Mouse (Mus musculus) stomach, postnatal 0 days (tissue): ENCODE results near the gene Hist3h2ba.
A peak's percentile ranks its signal among the peaks of the same experiment; 100 is the strongest.

Experiments
- CTCF ChIP-seq: IDR thresholded peaks from 2 replicates; pipeline ENCODE4 v1.5.1; 2016; ENCODE audit warnings: antibody characterized with exemption, low read depth, mild to moderate bottlenecking, moderate library complexity
- EP300 ChIP-seq: optimal IDR thresholded peaks from 2 replicates; pipeline ENCODE3; 2016; ENCODE audit warnings: antibody characterized with exemption

DNA sequence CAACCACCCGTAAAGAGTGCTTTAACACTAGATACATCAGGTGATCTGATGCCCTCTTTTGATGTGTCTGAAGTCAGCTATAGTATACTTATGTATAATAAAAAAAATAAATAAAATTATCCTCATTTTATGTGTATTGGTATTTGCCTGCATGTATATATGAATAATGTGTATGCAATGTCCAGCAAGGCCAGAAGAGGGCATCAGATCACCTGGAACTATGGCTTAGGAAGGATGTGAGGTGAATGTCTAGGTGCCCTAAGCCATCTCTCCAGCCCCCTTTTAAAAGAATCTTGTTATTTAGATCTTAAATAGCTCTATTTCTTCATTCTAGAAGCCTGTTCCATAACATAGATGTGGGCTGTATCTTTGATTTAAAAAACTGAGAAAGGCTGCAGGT, 18.6 kb downstream of the Hist3h2ba start:
- TF ChIP-seq CTCF (peak; percentile 76), EP300 (no peak)
